In genomic region chr15:8815277-8815676, GRCm38 (mm10) we compare ENCODE assay signal across 12 mouse cellular contexts.
DNase-seq lines count a peak whose midpoint lies in the region; ATAC-seq lines count a peak whose summit lies in the region.
"Had no signal": no experiment of that assay in that cellular context is flagged by ENCODE, and none has a peak within 500 bp of the region (broad histone marks: within the 10 kb centered on the region; RNA-seq: fewer than 3 reads in every experiment).

No protein-coding gene starts in this region.

- ATAC-seq in frontal cortex, adult (ENCODE audit: low TSS enrichment), result peak; percentile 77
- ATAC-seq in midbrain, embryonic 13.5 days, result peak; percentile 86
- no peak for ATAC-seq in erythroid progenitor cell, adult 5-6 weeks (replicated peaks; ENCODE audit: low FRiP score, poor library complexity, severe bottlenecking)
- ATAC-seq: liver, postnatal 0 days had no signal

- H3K4me1 ChIP-seq in midbrain, embryonic 13.5 days (replicated peaks), result peaks cover 29% of the 10 kb centered on the region

- H3K27ac ChIP-seq in midbrain, embryonic 13.5 days, result peak overlapping the region; percentile 15; the same call in 1 of the 2 replicates

- 0 out of 2 replicates have a peak overlapping the region, but pooled peaks have one; percentile 9 for H3K4me2 ChIP-seq in midbrain, embryonic 13.5 days (replicated peaks)

- H3K9me3 ChIP-seq in midbrain, embryonic 13.5 days, result no peaks in the 10 kb centered on the region

- DNase-seq in frontal cortex, postnatal 10 days (ENCODE audit: low spot score in 2 of 2), result no peak
- DNase-seq in right cerebral cortex, postnatal 10 days (ENCODE audit: low spot score in 2 of 2), result peak; percentile 59 to 66
- DNase-seq in right cerebral cortex, postnatal 25 days, result no peak
- no peak for DNase-seq in cerebellum, postnatal 36 days
- DNase-seq in cerebellum, postnatal 14 days, result no peak
- DNase-seq: cerebellum, postnatal 25 days; gastrocnemius, postnatal 36 days; kidney, postnatal 25 days; liver, postnatal 0 days had no signal

- H3K9ac ChIP-seq in midbrain, embryonic 13.5 days (replicated peaks), result no peak overlapping the region
- H3K9ac ChIP-seq: liver, postnatal 0 days had no signal

- H3K27me3 ChIP-seq in midbrain, embryonic 13.5 days, result no peaks in the 10 kb centered on the region

- H3K36me3 ChIP-seq in midbrain, embryonic 13.5 days, result no peaks in the 10 kb centered on the region

- no peak overlapping the region for H3K4me3 ChIP-seq in midbrain, embryonic 13.5 days (replicated peaks)

- WGBS in midbrain, embryonic 13.5 days, result 3% methylated on average over 6 of the region's 6 CpGs

Comparison
In these comparisons a context has a peak if more than half of its experiments do, and no peak if none do; other contexts are left out.
1. DNase-seq: peak in right cerebral cortex, postnatal 10 days (2 of 2); none in frontal cortex, postnatal 10 days (0 of 2), right cerebral cortex, postnatal 25 days (single experiment), cerebellum, postnatal 36 days (0 of 2) and cerebellum, postnatal 14 days (0 of 2).